Mouse (Mus musculus) mature B cell (primary cell): ENCODE results near the gene Il18rap.

ENCODE experiments used
- in situ Hi-C: fragments of 300-500 bp; cut with MboI; formaldehyde crosslinking; loops from 2 replicates; pipeline ENCODE4 v1.14.3; 2019

Il18rap gene

DNA sequence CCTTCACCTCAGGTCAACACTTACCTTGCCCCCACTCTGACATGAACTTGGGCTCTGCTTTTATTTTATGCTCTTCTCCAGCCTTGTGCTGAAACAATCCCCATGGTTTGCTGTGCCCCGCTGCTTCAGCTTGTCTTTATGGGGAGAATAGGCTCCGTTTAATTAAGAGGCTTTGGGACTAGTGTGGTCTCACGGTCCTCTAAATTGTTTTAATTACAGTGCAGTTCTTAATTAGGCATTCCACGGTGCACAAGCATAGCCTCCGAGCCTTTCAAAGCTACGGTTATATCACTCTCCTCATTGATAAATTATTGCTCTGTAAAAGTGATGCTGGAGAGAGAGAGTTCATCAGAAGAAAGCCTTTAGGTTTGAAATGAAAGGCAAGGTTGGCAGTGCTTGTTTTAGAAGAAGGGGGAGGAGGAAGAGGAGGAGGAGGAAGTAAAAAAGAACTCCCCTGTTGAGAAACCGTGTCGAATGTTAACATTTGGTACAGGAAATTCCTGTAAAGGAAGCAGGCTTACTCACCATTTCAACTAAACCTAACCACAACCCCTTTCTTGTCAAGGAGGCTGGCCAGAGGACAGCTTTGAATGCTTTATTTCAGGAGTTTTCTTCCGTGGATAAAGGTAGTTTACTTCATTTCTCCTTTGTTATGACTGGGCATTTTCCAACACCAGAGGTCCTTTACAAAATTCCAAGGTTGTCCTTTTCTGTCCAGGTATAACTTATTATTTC is at the start of gene Il18rap:
TSS of gene Il18rap (plus strand) at position 512 of the 735 bp plus-strand sequence.
- in situ Hi-C loops: no loop called here

DNA sequence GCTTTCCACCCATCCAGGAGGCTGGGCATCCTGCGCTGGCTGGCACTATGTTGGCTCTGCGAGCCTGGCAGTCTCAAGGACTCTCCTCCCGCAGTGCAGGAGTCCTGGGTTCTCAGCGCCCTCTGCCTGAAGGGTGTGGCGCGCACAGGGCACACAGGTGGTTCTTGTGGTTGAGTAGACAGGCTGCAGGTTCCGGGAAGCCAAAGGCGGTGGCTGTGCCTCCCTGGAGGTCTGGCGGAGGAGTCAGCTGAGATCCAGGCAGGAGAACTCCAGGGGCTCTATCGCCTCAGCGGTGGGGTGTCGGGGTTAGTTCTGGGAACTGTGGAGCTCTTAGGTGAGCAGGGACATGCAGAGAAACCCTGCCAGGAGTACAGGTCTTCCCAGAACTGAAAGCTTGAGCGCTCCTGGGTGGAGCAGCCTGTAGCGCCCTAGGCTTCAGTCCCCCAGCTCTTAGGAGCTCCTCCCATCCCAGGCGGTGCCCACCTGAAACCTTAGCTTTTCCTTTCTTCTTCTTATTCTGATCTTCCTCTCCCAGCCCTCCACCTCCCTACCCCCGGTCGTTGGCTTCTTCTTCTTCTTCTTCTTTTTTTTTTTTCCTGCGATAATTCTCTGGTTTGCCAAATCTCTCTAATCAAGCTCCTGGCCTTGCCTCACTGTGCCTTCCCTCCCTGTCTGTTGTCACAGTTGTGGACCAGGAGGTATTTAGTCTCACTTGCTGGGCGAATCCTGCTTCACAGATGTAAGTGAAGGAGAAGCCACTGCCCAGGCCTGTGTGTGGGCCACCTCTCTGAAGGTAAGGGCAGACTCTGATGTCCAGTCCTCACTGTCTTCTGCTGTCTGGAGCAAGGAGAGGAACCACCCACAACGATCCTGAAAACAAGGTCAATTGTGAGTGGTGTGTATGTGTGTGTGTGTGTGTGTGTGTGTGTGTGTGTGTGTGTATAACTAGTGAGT is 49.4 kb upstream of the Il18rap start, which contains the start of gene Il18r1:
TSS of gene Il18r1 (plus strand) at position 76 of the 954 bp plus-strand sequence.
- in situ Hi-C loops: no loop called here

DNA sequence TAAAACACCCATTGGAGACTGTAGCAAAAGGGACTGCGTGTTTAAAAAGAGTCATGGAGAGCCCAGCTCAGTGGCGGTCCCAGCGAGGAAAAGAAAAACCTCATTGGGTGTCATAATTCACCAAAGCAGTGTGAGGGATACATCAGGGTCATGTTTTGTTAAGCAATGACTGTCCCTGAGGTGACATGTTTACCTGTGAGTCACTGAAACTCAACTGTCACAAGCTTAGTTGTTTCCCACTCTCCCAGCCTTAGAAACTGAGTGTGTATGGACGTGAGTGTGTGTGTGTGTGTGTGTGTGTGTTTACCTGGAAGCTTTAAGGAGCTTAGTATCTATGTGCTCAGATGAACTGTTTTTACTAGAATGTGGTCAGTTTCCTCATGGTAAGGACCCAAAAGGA is 47.9 kb upstream of the Il18rap start:
- in situ Hi-C loops: no loop called here

DNA sequence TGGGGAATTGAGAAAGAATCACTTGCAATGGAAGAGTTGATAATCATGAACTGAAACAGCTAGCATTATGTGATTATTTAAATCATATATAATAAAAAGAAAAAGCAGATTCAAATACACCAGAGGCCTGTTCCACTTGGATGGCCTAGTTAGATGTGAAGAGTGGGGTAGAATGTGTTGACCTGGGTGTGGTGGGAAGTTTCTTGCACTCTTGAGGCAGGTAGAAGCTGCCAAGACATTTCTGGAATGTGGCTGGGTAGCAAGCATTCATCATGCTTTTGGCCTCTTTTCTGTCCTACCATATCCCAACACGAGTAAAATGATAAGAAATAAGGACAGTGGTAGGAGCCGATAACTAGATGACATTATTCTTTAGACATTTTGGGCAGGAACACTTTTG is 46.4 kb upstream of the Il18rap start:
- in situ Hi-C loops: no loop called here

DNA sequence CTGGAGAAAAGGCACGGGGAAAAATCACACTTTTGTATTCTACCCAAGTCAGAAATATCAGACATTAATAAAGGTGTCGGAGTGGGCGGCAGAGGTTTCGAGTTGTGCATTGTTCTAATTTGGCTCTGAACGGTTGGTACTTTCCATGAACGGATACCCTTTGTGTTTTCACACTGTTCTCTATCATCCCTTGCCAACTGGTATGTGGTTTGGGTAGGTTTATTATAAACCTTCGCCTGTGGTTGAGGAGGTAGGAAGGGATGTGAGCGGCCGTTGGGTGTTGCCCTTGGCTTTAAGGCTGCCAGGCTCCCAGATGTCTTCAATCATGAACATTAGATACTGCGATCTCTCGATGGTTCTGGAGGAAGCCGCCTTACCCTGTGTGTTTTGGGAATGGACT is 45.3 kb upstream of the Il18rap start:
- in situ Hi-C loops: no loop called here

DNA sequence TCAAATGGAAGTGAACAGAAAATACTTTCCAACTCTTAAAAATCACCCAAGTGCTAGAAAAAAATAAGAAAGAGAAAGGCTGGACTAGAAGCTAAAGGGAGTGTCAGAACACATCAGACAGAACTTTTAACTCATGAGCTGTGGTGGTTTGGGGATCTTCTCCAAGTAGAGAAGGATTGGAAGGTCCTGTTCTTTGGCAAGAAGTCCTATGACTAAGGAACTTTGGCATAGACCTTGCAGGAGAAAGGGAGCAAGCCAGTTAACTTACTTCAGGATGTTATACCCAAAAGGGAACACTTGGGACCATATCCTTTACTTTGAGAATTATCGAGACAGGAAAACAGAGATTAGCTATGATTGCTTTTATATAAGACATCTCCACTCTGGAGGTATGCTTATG is 42.8 kb upstream of the Il18rap start:
- in situ Hi-C loops: no loop called here

DNA sequence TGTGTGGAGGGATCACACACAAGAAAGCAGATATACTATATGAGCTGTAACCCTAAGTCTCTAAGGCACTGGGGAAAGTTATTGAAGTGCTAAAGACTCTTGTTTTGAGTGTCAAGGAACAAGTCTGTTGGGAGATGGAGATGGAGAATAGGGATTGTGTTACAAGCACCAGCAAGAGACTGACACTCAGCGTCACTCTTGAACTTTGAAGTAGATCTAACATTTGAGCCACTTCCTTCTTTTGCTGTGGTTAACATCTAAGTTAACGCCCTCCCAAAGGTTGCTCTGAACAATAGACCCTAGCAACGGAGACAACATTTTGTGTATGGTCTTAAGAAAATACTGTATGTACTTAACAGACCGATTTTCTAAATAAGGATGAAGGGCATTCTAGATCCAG is 41.5 kb upstream of the Il18rap start:
- in situ Hi-C loops: no loop called here

DNA sequence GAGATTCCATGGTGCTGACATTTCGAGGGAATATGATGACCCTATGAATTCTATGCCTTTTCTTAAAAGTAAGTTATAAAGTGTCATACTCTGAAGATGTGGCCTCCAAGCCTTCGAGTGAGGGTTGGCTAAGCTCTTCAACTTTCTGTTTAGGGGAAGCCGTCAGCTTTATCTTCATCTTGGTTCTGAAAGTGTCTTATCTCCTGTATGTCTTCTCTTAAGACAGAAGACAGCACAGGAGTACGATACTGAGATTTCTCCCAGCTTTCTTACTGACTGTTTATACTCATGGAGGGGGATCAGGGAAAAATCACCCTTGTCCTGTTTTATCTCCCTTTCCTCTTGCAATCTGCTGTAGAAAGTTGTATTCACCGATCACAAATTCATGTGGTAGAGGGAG is 40.8 kb upstream of the Il18rap start:
- in situ Hi-C loops: no loop called here

DNA sequence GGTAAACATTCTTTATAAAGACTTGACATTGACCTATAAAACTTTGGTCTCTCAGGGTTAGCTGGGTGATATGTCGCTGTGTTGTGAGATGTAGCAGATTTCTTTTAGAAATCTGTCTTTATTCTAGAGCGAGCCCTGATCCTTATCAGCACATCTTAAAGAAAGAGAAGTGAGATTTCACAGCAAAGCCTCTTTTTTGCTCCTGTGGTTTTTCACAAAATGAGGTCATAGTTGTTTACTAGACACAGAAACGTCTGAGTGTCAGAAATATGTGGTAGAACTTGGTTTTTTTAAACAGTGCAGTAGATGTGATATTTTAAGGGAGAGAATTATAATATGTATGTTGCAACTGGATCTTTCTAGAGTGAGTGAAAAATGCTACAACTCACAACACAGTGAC is 39.5 kb upstream of the Il18rap start:
- in situ Hi-C loops: no loop called here

DNA sequence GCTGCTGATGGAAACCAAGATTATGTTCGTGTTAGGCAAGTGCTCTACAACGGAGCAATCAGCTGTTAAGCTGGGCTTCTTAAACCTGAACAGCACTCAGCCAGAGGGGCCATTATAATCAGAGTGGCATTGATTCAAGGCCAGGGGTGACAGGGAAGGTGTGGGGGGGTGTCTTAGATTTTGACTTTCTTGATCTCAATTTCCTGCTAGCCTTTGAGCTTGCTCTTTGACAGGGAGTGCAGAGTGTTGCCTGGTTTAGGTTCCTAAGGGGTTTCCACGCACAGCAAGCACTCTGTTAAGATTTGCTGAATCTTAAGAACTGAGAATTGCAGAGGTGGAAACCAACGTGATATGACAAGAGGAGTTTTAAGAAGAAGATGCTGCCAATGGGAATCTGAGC is 38.4 kb upstream of the Il18rap start:
- in situ Hi-C loops: no loop called here

DNA sequence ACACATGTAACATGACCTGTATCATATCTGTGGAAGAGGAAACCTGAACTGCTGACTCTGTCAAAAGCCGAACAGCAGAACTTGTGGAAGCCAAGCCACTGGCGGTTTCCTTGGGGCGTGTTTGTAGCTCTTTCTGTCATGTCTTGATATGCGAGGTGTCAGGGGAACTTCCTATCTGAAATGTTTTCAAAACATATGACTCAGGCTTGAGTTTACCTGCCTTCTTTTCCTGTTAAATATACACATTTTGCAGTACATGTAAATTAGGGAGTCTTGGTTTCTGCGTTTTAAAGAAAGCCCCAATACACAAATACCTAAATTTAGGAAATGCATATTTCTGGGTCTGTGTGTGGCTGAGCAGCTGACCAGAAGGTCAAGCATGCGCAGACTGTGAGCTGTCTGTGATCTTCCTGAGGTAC is 35.6 kb upstream of the Il18rap start:
- in situ Hi-C loops: no loop called here

DNA sequence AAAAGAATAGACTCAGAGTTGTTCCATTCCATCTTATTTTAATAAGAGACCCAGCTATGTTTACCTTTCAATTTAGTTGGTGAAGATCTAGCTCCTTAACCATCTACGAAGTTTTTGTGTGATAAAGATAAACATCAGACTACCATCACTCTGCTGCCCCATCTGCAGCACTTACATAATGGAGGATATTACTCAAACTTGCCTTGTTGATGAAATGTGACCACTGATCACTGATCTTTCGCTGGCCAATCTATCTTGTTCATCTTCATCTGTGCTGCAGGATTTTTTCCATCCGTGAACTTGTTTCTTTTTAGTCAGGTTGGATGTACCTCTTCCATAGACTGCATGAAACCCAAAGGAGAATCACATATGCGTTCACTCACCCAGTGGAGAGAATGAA is 20.6 kb upstream of the Il18rap start:
- in situ Hi-C loops: no loop called here

DNA sequence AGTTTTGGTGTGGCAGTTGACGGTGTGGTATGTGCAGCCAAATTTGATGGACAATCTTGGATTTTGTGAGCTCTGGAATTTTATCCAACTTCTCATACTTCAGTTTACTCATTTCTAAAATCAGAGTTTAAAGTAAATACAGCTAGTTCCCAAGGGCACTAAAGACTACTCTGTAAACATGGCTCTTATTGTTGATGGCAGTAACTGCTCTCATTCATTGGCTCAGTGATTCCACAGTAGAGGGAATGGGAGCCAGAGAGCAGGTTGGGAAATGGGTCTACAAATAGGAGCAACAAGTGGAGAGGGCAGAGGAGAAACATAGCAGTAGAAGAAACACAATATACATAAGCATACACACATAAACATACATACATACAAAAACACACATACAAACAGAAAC is 15.5 kb upstream of the Il18rap start:
- in situ Hi-C loops: no loop called here

DNA sequence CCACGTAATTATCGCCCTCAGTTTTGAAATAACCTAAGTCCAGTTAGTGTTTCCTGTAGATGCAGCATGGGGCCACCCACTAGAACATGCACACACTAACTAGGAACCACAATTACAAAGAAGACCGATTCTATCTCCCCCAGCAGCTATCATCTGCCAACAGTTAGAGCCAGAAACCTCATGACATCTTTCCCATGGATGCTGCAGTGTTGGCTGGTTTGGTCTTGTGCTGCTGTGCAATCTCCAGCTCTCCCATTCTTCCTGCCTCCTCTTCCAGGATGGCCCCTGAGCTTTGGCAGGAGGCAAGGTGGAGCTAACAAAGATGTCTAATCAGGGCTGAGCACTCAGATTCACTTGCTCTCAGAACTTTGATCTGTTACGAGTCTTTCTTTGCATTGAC is 14.0 kb upstream of the Il18rap start:
- in situ Hi-C loops: no loop called here

DNA sequence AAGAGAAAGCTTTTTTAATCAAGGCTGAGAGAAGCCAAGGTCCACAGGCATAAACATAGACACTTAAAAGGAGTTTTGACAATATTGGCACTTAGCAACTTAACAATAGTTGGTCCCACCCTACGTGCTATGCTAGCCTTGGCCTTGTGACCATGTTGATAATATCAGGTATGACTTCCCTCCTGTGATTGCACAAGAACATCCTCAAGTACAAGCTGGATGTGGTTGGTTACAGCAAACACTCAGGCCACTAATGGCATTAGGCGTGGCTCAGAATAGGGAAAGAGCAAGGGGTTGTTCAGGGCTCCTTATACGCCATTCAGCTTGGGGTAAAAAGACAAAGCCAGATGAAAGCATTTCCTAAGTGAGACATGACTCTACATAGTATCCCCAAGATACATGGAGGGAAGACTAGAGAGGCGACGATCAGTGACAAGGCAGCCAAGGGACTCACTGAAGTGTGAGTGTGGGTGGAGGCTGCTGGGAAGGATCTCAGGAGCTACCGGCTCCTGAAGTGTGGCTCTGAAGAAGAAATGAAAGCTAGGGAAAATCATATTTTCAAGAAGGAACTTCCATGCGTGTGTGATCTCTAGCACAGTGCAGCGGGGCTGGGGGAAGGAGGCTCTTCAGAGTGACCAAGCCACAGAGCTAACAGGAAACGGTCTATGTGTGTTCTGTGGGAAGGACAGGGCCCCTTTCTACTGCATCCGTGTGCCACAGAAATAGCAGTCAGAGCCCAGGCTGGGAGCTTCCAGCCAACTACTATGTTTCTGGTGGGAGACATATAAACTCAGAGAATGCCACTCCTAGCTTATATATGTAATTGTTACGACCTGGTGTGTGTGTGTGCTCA is 13.4 kb upstream of the Il18rap start:
- in situ Hi-C loops: no loop called here

DNA sequence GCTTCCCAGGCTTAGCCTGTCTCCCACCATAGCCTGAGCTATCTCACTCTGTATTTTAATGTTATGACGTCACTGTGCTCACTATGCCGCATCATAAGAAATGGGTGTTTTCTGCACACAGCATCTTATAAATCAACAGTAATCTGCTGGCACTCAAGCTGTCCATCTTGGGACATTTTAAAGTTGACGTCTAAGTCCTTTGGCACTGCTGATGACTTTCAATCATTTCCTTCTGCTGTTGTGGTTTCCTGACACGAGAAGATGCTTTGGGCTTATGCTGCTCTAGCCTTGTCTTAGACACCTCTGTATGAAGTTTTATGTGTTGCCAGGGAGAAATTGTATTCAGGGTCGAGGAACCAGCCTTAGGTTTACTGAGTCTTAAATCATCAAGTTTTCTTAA is 10.6 kb upstream of the Il18rap start:
- in situ Hi-C loops: no loop called here

DNA sequence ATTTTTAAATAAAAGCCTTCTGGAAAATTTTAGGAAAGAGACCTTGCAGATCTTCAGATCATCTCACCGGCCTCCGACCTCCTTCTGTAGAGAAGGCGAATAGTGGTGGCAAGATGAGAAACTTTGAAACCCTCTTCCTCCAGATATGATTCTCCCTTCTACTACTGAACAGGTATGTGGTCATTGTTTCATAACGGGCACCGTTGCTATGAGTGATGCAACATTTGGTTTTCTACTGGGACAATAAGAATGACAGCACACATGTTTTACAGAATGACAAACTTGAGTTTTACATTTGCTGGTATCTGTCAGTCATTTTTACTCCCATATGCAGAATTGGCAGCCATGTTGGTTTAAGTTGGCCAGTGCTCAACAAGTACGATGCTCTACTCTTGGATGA is 1.2 kb downstream of the Il18rap start:
- in situ Hi-C loops: no loop called here

DNA sequence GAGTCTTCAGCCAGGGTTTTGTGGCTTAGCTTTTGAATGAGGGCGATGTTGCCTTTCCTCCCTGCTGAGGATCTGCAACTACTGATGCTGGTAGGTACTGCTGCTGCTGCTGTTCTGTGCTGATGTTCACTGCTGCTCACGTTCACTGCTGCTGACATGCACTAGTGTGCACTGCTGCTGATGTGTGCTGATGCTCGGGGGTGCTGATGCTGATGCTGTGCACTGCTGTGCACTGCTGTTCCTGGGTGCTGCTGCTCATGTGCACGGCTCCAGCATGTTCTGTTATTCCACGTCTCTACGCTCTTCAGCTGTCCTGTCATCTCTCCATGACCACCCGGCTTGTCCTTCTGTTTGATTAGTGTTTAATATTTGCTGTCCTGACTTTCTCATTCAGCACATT is 7.8 kb downstream of the Il18rap start:
- in situ Hi-C loops: no loop called here

DNA sequence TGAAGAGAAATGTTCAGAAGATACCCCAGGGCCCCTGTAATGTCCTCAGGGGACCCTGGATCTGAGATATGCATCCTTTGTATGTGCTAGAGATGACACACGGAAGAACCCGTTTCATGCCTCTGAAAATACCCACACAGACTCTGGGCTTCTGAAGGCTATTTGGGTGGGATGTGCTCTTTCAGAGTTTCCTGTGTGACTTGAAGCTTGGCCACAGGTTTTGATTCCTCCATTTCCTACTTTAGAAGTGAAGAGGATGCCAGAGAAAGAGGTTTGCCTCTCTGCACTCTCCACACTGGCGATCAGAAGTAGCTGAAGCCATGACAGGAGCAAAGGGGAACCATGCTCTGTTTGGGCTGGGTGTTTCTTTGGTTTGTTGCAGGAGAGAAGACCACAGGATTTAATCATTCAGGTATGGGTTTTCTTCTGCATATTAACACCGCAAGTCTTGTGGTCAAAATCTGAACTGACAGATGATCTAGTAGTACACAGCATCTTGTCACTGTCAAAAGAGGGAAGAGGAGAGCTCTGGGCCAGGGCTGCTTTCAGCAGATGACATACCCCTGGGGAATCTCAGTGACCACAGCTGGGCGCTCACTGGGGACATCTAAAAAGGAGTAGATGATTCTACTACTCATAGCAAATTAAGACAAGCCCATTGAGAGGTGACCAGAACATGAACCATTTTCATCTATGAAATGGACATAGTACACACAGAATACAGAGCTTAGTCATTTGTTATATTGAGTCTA is 9.0 kb downstream of the Il18rap start:
- in situ Hi-C loops: no loop called here

DNA sequence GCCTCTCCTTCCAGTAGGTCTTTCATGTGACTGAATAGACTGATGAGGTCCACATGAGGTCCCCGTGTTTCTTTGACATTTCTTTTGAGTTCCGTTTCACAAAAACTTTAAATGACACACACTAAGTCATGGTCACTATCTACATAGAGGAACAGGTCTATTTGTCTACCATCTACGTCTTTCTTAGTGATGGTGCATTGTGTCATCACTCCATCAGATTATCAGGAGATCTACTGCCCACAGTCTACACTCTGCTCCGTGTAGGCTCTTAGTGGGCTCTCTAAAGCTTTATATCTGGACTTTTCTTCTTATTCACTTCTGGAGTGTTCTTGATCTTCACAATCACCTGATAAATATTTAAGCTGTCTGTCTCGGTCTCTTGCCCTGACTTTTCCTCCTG is 14.1 kb downstream of the Il18rap start:
- in situ Hi-C loops: loop anchor here (25.0 kb wide), 1 partner anchor 417 kb away; no protein-coding TSS in a partner anchor

DNA sequence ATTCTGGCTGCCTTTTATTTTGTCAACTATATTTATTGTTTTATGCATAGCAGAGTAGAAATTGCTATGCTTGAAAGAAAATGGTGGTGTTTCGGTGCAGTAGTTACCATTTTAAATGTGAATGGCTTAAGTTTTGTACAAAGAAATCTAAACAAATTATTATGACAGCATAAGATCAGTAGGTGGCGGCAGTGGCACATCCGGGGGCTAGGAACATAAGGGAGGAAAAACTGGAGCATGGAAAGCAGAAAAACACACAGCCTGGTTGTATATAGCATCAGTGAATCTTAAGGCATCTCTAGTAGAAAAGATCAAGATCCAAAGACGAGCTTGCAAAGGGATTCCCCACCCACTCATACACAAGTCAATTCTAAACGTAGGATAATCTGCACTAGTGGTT is 22.4 kb downstream of the Il18rap start:
- in situ Hi-C loops: loop anchor here (25.0 kb wide), 1 partner anchor 425 kb away; no protein-coding TSS in a partner anchor
